Mouse (Mus musculus) left cerebral cortex, postnatal 4 days (tissue): ENCODE measurements at regions not wholly inside any gene's neighbourhood (a gene's known extent, or its start where the extent isn't known, plus 50 kb on each side); places are given as distances from the start of the nearest gene placed in this dataset.
"Not testable (repeated sequence)": the region's sequence is repeated elsewhere in the genome, so short reads cannot be mapped to it uniquely, and the experiment has no call there.

Experiments used
- DNase-seq: peaks from one replicate; pipeline ENCODE4 v3.0.0-alpha.2; 2022
- intact Hi-C: fragments of 180-260 bp; cut with DNase I; formaldehyde crosslinking; loops from one replicate; pipeline ENCODE4 v1.15.1; 2025

DNA sequence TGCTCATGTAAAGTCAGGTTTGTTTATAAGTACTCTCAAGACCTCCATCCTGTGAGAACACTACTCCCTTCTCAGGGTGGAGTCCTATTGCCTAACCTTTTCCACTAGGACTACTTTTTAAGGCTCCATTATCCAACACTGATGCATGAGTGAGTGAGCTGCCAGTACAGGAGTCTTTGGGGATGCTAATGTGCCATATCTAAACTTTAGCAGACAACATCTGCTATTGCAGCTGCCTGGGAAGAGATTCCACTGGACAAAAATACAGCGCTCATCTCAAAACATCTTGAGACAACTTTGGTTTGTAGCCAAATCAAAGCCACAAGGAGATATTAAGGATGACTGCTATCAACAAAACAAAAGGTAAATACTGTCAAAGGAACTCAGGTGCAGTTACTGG lies 52.3 kb upstream of the Gm10985 start:
- intact Hi-C loops, result no loop called here
- no peak for DNase-seq

DNA sequence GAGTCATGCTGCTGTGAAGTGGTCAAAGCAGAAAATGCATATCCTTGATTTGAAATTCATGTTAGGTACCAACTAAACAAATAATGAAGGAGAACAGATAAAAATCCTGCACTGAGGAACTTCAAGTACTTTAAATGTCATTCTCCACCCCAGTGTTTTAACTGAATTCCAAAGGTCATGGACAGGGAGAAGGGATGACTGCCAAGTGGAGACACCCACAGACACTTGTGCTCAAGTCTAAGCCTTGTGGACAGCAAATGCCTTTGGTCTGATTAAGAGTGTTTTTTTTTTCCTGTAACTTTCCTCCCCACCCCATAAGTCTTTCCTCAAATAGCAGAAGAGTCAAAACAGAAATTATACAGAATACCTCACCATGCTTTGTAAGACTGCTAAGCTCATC lies 55.2 kb upstream of the Gm10985 start:
- DNase-seq, result no peak
- intact Hi-C loops, result no loop called here

DNA sequence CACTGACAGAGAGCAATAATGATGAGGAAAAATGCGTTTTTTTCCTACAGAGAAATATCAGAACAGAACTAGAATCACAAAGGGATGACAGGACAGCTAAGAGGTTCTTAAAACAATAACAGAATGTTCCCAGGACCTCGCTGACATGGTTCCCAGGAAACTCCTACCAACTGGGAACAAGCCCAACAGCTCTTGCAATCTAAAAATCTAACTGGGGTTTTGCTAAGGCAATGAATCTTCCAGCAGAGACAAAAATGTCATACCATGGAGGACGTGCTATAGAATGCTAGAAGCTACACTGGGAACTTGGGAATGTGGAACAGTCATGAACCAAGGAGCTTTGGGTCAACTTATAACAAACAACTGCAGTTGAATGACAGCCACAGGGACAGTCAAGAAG lies 59.7 kb upstream of the Gm10985 start:
- intact Hi-C loops, result no loop called here
- no peak for DNase-seq

DNA sequence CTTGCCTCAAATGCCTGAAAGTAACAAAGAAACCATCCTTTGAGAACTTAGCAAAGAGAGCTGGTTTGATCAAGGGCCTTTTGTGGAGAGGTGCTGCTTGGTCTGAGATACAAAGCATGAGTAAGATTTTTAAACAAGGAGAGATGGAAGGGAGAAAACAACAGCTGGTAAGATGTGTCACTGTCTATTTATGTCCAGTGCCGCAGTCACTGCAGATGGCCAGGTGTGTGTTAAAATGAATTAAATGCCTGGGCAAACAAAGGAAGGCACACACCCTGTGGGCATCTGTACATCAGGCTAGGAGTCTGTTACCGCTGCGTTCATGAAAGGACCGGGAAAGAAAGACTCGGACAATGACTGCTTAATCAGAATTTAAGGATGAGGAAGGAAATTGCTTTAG lies 68.2 kb upstream of the Gm10985 start:
- DNase-seq, result no peak
- intact Hi-C loops, result no loop called here

DNA sequence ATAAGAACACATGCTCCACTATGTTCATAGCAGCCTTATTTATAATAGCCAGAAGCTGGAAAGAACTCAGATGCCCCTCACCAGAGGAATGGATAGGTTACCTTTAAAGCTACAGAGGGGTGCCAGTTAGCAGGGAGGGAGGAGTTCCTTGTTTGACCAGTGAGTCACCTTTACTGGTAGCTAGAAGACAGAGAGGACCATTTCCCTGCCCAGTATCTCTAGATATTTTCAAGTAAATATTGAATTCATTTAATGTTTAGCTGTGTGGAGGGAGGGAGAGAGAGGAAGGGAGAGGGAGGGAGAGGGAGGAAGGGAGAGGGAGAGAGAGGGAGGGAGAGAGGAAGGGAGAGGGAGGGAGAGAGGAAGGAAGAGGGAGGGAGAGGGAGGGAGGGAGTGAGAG lies 77.3 kb upstream of the Gm10985 start:
- intact Hi-C loops, result no loop called here
- no peak for DNase-seq

DNA sequence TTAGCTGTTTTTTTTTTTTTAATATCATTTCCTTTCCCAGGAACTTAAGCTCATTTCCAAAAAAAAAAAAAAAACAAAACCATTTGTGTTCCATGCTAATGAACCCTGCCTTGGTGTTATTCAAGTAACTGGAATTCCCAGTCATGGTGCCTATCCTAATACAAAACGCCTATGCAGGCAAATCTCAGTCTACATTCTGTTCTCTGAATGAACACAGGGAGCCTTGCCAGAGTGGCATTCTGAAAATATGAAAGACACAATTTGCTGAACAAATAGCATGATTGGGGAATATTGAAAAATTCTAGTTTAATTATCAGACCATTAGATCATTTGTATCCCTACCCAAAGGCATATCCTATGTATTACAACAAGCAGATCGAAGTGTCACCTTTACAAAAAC lies 80.9 kb upstream of the Gm10985 start:
- DNase-seq, result no peak
- intact Hi-C loops, result no loop called here

DNA sequence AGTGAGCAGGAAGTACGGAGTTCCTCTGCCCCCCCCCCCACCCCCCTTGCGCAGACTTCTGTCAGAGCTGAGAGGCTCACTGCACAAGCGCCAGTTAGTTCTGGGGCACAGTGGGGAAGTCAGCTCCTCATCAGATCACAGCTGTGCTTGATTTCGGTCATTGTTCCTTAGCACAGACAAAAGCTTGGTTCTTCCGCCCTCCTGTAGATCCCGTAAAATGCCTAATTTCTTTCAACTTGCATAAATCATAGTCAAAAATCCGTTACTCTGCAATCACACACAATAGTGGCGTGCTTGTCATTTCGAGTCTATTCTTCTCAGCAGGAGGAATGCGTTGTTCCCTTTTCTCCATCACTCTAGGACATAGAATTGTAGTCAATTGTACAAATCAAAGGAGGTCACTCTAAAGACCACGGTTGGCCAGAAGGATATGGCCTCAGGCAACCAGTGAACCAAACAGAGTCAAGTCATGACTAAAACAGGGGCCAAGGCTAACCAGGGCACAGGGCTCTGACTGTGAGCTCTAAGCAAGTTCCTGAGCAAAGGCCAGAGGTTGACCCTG lies 83.3 kb upstream of the Gm10985 start:
- intact Hi-C loops, result no loop called here
- DNase-seq, result peak; percentile 30

DNA sequence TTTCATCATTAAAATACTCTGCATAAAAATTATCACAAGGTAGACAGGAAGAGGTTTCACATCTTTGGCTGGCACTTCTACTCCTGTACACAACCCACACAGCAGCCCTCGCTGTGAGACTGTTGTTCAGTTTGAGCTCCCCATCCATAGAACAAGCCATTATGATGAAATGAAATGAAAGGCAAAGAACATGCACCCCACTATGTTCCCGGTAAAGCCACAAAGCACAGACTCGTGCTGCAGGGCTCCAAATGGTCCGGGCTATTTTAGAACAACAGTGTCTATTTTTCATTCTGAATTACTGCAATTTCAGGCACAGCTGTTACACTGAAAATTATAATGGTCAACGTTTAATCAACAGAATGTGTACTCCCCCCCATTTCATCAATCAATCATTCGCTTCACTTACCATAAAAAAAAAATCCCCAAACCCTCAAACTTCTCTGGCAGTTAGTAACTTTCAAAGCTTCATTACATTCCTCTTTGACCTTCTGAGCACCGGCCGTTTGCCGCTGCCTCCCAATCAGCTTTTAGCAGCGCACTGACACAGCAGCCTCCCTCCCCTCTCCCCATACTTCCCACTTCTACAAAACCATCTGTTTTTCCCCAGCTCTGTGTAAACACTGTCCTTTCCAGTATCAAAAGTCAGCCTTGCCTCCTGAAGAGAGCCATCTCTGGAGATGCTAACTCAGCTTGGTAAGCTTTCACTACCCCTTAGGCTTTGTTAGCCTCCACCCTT lies 88.6 kb upstream of the Gm10985 start:
- intact Hi-C loops, result no loop called here
- no peak for DNase-seq

DNA sequence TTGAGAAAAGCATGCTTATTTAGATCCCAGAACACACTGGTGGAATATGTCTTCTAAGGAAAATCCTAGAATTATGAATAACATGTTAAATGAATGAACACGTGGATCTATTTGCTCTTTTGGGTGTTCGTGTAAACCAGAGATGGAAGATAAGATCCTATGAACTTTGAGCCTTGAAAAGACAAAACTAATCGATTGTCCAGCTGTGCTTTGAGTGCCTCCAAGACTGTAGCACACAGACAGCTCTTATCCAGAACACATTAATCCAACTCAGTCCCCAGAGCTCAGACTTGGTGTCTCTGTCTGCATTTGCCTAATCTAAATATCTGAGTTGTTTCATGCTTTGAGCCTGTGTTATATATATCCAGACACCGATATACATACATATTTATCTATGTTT lies 80.0 kb upstream of the Frem2 start:
- intact Hi-C loops, result loop anchor here (5.0 to 10.0 kb wide), 3 partner anchors 212 to 940 kb away; no protein-coding TSS in a partner anchor

DNA sequence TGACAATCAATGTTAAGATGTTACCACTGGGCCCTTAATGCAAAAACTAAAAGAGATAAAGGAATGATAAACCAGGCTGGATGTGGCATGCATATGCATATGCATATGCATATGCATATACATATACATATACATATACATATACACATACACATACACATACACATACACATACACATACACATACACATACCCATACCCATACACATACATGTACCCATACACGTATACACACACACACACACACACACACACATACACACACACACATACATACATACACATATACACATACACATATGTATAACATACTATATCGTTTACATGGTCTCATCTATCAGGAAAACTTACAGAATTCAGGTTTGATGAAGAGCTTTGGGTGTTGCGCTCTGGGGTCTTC lies 78.5 kb upstream of the Frem2 start:
- not testable (repeated sequence) for DNase-seq
- intact Hi-C loops, result loop anchor here (2.0 to 10.0 kb wide), 4 partner anchors 211 to 942 kb away; no protein-coding TSS in a partner anchor

More for the DNA sequence above, 80.0 kb upstream of the Frem2 start:
- DNase-seq, result no peak

DNA sequence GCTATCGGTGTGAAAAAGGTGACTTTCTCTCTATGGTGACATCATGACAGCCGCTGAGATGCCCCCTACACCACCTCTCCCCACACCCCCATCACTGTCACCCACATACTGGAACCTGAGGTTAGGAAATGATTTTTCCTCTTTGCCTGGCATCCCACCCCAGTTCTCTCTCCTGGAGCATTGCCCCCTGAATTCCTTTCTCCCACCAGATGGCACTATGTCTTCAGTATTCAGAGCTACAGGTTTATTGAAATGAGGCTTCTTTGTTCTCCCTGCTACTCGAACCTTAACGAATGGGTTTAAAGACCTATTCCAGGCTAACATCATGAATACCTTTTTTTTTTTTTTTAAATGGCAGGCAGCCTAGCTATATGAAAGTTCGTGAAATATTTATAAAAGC lies 78.0 kb upstream of the Frem2 start:
- intact Hi-C loops, result loop anchor here (2.0 to 10.0 kb wide), 4 partner anchors 210 to 942 kb away; no protein-coding TSS in a partner anchor
- peak; percentile 51 for DNase-seq

DNA sequence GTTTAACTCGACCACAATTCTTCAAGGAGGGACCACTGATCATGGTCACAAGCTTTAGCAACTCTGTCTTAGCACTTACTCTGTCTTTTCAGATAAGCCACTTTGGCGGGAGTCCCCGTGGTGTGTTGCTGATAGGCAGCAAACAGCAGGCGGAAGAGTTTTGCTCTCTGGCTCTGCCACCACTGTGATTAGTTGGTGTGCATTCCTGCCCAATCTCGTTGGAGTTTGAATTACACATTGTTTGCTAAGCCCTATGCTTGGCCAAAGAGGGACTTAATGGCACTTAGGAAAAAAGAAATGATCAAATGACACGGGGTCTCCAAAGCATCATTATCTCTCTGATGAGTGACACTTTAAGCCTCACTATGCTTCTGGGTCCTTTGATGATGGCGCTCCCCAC lies 73.3 kb upstream of the Frem2 start:
- intact Hi-C loops, result loop anchor here (10.0 kb wide), 1 partner anchor 206 kb away; no protein-coding TSS in a partner anchor

DNA sequence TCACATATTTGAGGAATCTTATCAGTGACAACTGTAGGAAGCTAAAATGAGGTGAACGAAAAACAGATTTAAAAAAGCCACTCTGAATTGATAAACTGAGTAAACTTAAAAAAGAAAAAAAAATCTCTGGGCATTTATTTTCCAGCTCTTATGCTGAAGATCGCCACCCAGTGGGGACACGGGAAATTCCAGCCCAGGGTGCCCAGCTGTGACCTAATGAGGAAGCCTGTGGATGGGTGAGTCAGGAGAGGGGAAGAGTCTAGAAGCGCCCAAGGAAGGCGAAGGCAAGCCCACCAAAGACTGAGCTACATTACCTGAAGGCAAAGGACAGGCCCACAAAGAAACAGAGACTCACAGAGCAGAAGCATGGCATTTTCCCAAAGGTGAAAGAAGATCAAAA lies 72.7 kb upstream of the Frem2 start:
- DNase-seq, result peak; percentile 62
- intact Hi-C loops, result loop anchor here (5.0 to 10.0 kb wide), 2 partner anchors 143 to 205 kb away; no protein-coding TSS in a partner anchor

More for the DNA sequence above, 73.3 kb upstream of the Frem2 start:
- DNase-seq, result no peak

DNA sequence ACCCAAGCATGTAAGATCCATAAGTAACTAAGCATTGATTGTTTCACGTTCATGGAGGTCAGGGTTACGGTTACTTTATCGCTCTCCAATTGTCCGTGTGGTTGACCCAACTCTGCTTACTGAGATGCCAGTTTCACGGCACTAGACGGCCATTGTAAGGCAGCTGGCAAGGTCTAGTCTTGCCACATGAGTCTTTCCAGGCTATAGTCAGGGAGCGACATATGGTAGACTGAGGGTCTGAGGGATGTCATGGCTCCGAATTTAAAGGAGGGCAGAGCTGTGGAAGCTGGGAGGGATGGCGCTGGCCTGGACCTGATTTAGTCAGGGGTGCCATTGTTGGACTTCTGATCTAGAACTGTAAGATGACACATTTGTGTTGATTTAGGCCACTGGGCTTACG lies 72.0 kb upstream of the Frem2 start:
- no peak for DNase-seq
- intact Hi-C loops, result loop anchor here (5.0 kb wide), 1 partner anchor 142 kb away; no protein-coding TSS in a partner anchor

DNA sequence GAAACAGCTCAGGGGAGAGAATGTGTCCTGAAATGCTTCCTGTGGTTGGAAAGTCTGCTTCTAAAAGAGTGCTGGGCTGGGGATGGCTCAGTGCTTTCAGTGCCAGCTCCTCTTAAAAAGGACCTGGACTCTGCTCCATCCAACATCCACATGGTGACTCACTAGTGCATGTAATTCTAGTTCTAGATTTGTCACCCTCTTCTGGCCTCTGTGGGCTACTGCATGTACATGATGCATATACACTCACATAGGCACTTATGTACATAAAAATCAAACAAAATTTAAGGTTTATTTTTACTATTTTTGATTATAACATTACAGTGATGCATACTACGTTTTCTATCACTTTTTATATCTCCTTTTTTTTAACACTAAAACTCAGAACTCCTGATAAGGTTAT lies 70.6 kb upstream of the Frem2 start:
- intact Hi-C loops, result loop anchor here (5.0 kb wide), 1 partner anchor 140 kb away; no protein-coding TSS in a partner anchor
- DNase-seq, result no peak

DNA sequence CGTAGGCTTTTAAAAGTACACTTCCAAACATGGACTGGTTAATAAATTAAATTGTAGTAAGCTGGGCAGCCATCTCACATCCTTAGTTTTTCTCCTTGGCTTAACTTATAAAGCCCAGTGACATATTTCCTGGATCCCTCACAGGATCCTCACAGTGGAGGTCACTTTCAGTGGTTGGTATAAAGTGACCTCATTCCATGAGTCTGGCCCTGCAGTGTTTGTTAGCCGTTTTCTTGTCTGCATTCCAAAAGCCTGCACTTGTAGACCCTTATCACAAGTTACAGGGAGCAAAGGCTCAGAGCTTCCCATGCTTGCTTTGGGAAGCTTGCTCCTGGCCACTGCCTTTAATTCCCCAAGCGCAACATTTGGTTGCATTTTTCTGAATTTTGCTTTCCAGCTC lies 49.9 kb upstream of the Frem2 start:
- DNase-seq, result no peak
- intact Hi-C loops, result no loop called here
